Comparison of ENCODE assay signal across 21 mouse cellular contexts in genomic region chr6:140601175-140601574, GRCm38 (mm10). TPM values are rescaled to one million over a fixed set of nuclear protein-coding genes. Genes with fewer than 3 reads are reported as not detected.
DNase-seq lines count a peak whose midpoint lies in the region; ATAC-seq and TF ChIP-seq lines count a peak whose summit lies in the region.
"Had no signal": no experiment of that assay in that cellular context is flagged by ENCODE, and none has a peak within 500 bp of the region (broad histone marks: within the 10 kb centered on the region; RNA-seq: fewer than 3 reads in every experiment).

No protein-coding gene starts in this region.

- 67% methylated on average over 4 of the region's 4 CpGs for WGBS in kidney, adult 2 months
- 75% methylated on average over 4 of the region's 4 CpGs for WGBS in kidney, embryonic 15.5 days
- WGBS in intestine, embryonic 16.5 days: 95% methylated on average over 4 of the region's 4 CpGs
- WGBS in liver, embryonic 16.5 days (ENCODE audit: insufficient replicate concordance): 71% methylated on average over 4 of the region's 4 CpGs

- no peak for TF ChIP-seq CTCF in kidney, adult 2 months (conservative IDR thresholded peaks at IDR 0.05; ENCODE audit: insufficient read depth, insufficient read length, low read depth, low read length)
- TF ChIP-seq CTCF in ES-Bruce4 (IDR thresholded peaks at IDR 0.05; ENCODE audit: low read depth, low read length): no peak

- no peaks in the 10 kb centered on the region for H3K36me3 ChIP-seq in kidney, adult 2 months (ENCODE audit: control insufficient read depth, insufficient read depth, low read length)
- H3K36me3 ChIP-seq in kidney, embryonic 15.5 days: peaks cover 17% of the 10 kb centered on the region
- no peaks in the 10 kb centered on the region for H3K36me3 ChIP-seq in ES-Bruce4 (ENCODE audit: control insufficient read depth, insufficient read depth, low read length, poor library complexity, severe bottlenecking)
- no peaks in the 10 kb centered on the region for H3K36me3 ChIP-seq in intestine, embryonic 16.5 days (ENCODE audit: control insufficient read depth, insufficient read depth, low read length)
- H3K36me3 ChIP-seq in liver, embryonic 16.5 days (ENCODE audit: control insufficient read depth, insufficient read depth): no peaks in the 10 kb centered on the region
- H3K36me3 ChIP-seq: liver, embryonic 13.5 days had no signal

- no peaks in the 10 kb centered on the region for H3K9me3 ChIP-seq in kidney, embryonic 15.5 days (replicated peaks)
- no peaks in the 10 kb centered on the region for H3K9me3 ChIP-seq in ES-Bruce4 (replicated peaks; ENCODE audit: control insufficient read depth, insufficient read depth, low read length, poor library complexity, severe bottlenecking)
- no peaks in the 10 kb centered on the region for H3K9me3 ChIP-seq in intestine, embryonic 16.5 days (ENCODE audit: control insufficient read depth, low read length)
- no peaks in the 10 kb centered on the region for H3K9me3 ChIP-seq in liver, embryonic 16.5 days (replicated peaks; ENCODE audit: control insufficient read depth, low read length)
- H3K9me3 ChIP-seq: embryonic facial prominence, embryonic 15.5 days; hindbrain, embryonic 10.5 days; limb, embryonic 10.5 days; liver, embryonic 13.5 days had no signal

- no peak; the same call in 1 of the 2 replicates for ATAC-seq in kidney, embryonic 15.5 days (replicated peaks; ENCODE audit: low FRiP score)
- ATAC-seq in intestine, embryonic 16.5 days: peak; percentile 71
- peak; percentile 50; the same call in 1 of the 2 replicates for ATAC-seq in liver, embryonic 16.5 days (ENCODE audit: low read depth)
- ATAC-seq: CD4-positive, CD25-positive, alpha-beta regulatory T cell, adult 4 months; forebrain, embryonic 16.5 days; hindbrain, embryonic 16.5 days had no signal

- 0 out of 2 replicates have a peak, but pooled peaks have one; percentile 29 for TF ChIP-seq EP300 in ES-Bruce4 (IDR thresholded peaks at IDR 0.05; ENCODE audit: insufficient read depth, low read depth, low read length)

- H3K4me1 ChIP-seq in kidney, adult 2 months (ENCODE audit: control insufficient read depth, insufficient read depth, low read length): no peaks in the 10 kb centered on the region; the same call in 1 of the 2 replicates
- no peaks in the 10 kb centered on the region for H3K4me1 ChIP-seq in kidney, embryonic 15.5 days
- H3K4me1 ChIP-seq in ES-Bruce4 (ENCODE audit: control insufficient read depth, insufficient read depth, low read length): peaks cover 16% of the 10 kb centered on the region
- H3K4me1 ChIP-seq in intestine, embryonic 16.5 days (ENCODE audit: control insufficient read depth, insufficient read depth, low read length): peaks cover 7% of the 10 kb centered on the region
- no peaks in the 10 kb centered on the region for H3K4me1 ChIP-seq in liver, embryonic 16.5 days (ENCODE audit: control insufficient read depth, low read depth, low read length)
- H3K4me1 ChIP-seq: liver, embryonic 13.5 days had no signal

- no peak overlapping the region for H3K4me2 ChIP-seq in kidney, embryonic 15.5 days
- no peak overlapping the region for H3K4me2 ChIP-seq in intestine, embryonic 16.5 days (ENCODE audit: low read depth, low read length)
- H3K4me2 ChIP-seq in liver, embryonic 16.5 days (ENCODE audit: low read depth, low read length): no peak overlapping the region
- H3K4me2 ChIP-seq: embryonic facial prominence, embryonic 15.5 days; heart, embryonic 11.5 days; liver, embryonic 13.5 days had no signal

- H3K9ac ChIP-seq in kidney, embryonic 15.5 days: no peak overlapping the region
- no peak overlapping the region for H3K9ac ChIP-seq in ES-Bruce4 (ENCODE audit: low read depth, poor library complexity, severe bottlenecking)
- H3K9ac ChIP-seq in intestine, embryonic 16.5 days (ENCODE audit: low read depth, low read length): no peak overlapping the region
- H3K9ac ChIP-seq in liver, embryonic 16.5 days (ENCODE audit: low read depth, low read length): no peak overlapping the region
- H3K9ac ChIP-seq: embryonic facial prominence, embryonic 15.5 days; liver, embryonic 13.5 days had no signal

- no peaks in the 10 kb centered on the region for H3K27me3 ChIP-seq in kidney, adult 2 months (replicated peaks; ENCODE audit: control insufficient read depth, insufficient read depth, low read length)
- H3K27me3 ChIP-seq in kidney, embryonic 15.5 days: no peaks in the 10 kb centered on the region
- H3K27me3 ChIP-seq in ES-Bruce4 (ENCODE audit: control insufficient read depth, insufficient read depth, low read length, poor library complexity, severe bottlenecking): no peaks in the 10 kb centered on the region
- no peaks in the 10 kb centered on the region for H3K27me3 ChIP-seq in intestine, embryonic 16.5 days (replicated peaks; ENCODE audit: control insufficient read depth, insufficient read depth, low read length)
- H3K27me3 ChIP-seq in liver, embryonic 16.5 days (ENCODE audit: control insufficient read depth, insufficient read depth, low read depth, low read length): no peaks in the 10 kb centered on the region
- H3K27me3 ChIP-seq: embryonic facial prominence, embryonic 15.5 days; liver, embryonic 13.5 days had no signal

- peak; percentile 74 for DNase-seq in kidney, adult 2 months
- DNase-seq in spleen, adult 18-20 months: no peak
- DNase-seq in heart, adult 18-20 months: no peak
- DNase-seq: cerebellum, adult 11 months; cerebellum, adult 9-11 months; gastrocnemius, postnatal 10 days; liver, embryonic 13.5 days; lung, postnatal 4 days; midbrain, embryonic 14.5 days; retina, postnatal 1 day had no signal

- no peak overlapping the region for H3K4me3 ChIP-seq in kidney, adult 2 months (ENCODE audit: insufficient read depth, low read depth, low read length)
- no peak overlapping the region for H3K4me3 ChIP-seq in kidney, embryonic 15.5 days (replicated peaks)
- H3K4me3 ChIP-seq in ES-Bruce4 (ENCODE audit: low read depth, low read length): no peak overlapping the region
- no peak overlapping the region for H3K4me3 ChIP-seq in intestine, embryonic 16.5 days (ENCODE audit: low read length)
- H3K4me3 ChIP-seq in liver, embryonic 16.5 days (ENCODE audit: low read depth, low read length): no peak overlapping the region
- H3K4me3 ChIP-seq: embryonic facial prominence, embryonic 15.5 days; hindbrain, embryonic 10.5 days; limb, embryonic 10.5 days; liver, embryonic 13.5 days had no signal

- TF ChIP-seq POLR2A in kidney, adult 2 months (IDR thresholded peaks at IDR 0.05; ENCODE audit: low read depth, low read length): no peak
- TF ChIP-seq POLR2A in ES-Bruce4 (IDR thresholded peaks at IDR 0.05; ENCODE audit: insufficient read depth, low read length): no peak

- no peak overlapping the region for H3K27ac ChIP-seq in kidney, adult 2 months (ENCODE audit: insufficient read depth, low read depth, low read length)
- H3K27ac ChIP-seq in kidney, embryonic 15.5 days: no peak overlapping the region
- no peak overlapping the region for H3K27ac ChIP-seq in ES-Bruce4 (ENCODE audit: insufficient read depth, low read length)
- H3K27ac ChIP-seq in intestine, embryonic 16.5 days (ENCODE audit: low read length): no peak overlapping the region
- no peak overlapping the region for H3K27ac ChIP-seq in liver, embryonic 16.5 days (ENCODE audit: low read length)
- H3K27ac ChIP-seq: embryonic facial prominence, embryonic 15.5 days; limb, embryonic 10.5 days; liver, embryonic 13.5 days had no signal

RNA-seq across cellular contexts. Expression of gene Aebp2, which starts 21.3 kb away (rescaled TPM):
- 23.4 and 23.9 TPM in 2 replicates for polyA plus RNA-seq in kidney, adult 2 months (2012; rRNA removed)
- 11.4 and 11.7 TPM in 2 replicates for polyA plus RNA-seq in kidney, embryonic 15.5 days (2015; fragmentation: Nextera tagmentation; extraction: Ambion mirVana)
- 91.8 and 93.7 TPM in 2 replicates for polyA plus RNA-seq in ES-Bruce4 (2011; ENCODE audit: insufficient read depth, insufficient read length, low read depth, missing spikeins)
- polyA plus RNA-seq in intestine, embryonic 16.5 days (2015; fragmentation: Nextera tagmentation; extraction: Ambion mirVana): 6.4 and 7.3 TPM in 2 replicates
- polyA plus RNA-seq in liver, embryonic 16.5 days (2015; fragmentation: Nextera tagmentation; extraction: Ambion mirVana): 2.4 and 2.5 TPM in 2 replicates
- total RNA-seq in heart, adult 18-20 months (2021): 10 to 100 TPM; 39.3 to 39.6 TPM
